Mouse (Mus musculus) NIH3T3 (cell line): ENCODE measurements around the gene Srl.
A peak's percentile ranks its signal among the peaks of the same experiment; 100 is the strongest.
"Not testable (repeated sequence)": the region's sequence is repeated elsewhere in the genome, so short reads cannot be mapped to it uniquely, and the experiment has no call there.

ENCODE experiments used
- DNase-seq: peaks from one replicate; pipeline ENCODE4 v3.0.0-alpha.2; 2012; ENCODE audit warnings: low read depth

The Srl gene

GRCm38 (mm10) chr16:4541501-4542198 lies at the start of gene Srl:
Srl (minus strand) TSS chr16:4541816.
- DNase-seq = peak; percentile 100

- peak; percentile 57 for DNase-seq
Measured at GRCm38 (mm10) chr16:4590236-4590635, 48.6 kb upstream of the Srl start.

GRCm38 (mm10) chr16:4587516-4588210 lies 46.0 kb upstream of the Srl start:
- peak; percentile 69 for DNase-seq

- peak; percentile 99 for DNase-seq
Measured at GRCm38 (mm10) chr16:4586531-4587123, 45.0 kb upstream of the Srl start.

- DNase-seq = no peak
Measured at GRCm38 (mm10) chr16:4585642-4586530, 44.3 kb upstream of the Srl start.

GRCm38 (mm10) chr16:4584438-4584837 lies 42.8 kb upstream of the Srl start:
- DNase-seq = no peak

GRCm38 (mm10) chr16:4583807-4584206 lies 42.2 kb upstream of the Srl start:
- DNase-seq = no peak

GRCm38 (mm10) chr16:4581179-4581578 lies 39.6 kb upstream of the Srl start:
- DNase-seq = not testable (repeated sequence)

GRCm38 (mm10) chr16:4578630-4579029 lies 37.0 kb upstream of the Srl start:
- DNase-seq = no peak

- DNase-seq = no peak
Measured at GRCm38 (mm10) chr16:4576873-4577272, 35.3 kb upstream of the Srl start.

- DNase-seq = no peak
Measured at GRCm38 (mm10) chr16:4576038-4576437, 34.4 kb upstream of the Srl start.

- DNase-seq = peak; percentile 27
Measured at GRCm38 (mm10) chr16:4570737-4571136, 29.1 kb upstream of the Srl start.

GRCm38 (mm10) chr16:4567912-4568311 lies 26.3 kb upstream of the Srl start:
- DNase-seq = peak; percentile 94

- DNase-seq = peak; percentile 77
Measured at GRCm38 (mm10) chr16:4560145-4560952, 18.7 kb upstream of the Srl start.

- peak; percentile 94 for DNase-seq
Measured at GRCm38 (mm10) chr16:4559715-4560144, 18.1 kb upstream of the Srl start, which contains the start of gene Tfap4. Tfap4 (minus strand) TSS chr16:4559854.

- peak; percentile 68 for DNase-seq
Measured at GRCm38 (mm10) chr16:4558980-4559631, 17.5 kb upstream of the Srl start.

GRCm38 (mm10) chr16:4558384-4558979 lies 16.9 kb upstream of the Srl start:
- peak; percentile 92 for DNase-seq

- peak; percentile 83 for DNase-seq
Measured at GRCm38 (mm10) chr16:4557949-4558348, 16.3 kb upstream of the Srl start.

GRCm38 (mm10) chr16:4557085-4557484 lies 15.5 kb upstream of the Srl start:
- DNase-seq = no peak

GRCm38 (mm10) chr16:4555555-4555954 lies 13.9 kb upstream of the Srl start:
- DNase-seq = no peak
